Mouse (Mus musculus) C2C12 (cell line): ENCODE results near the gene Evi2. TPM values are rescaled to one million over a fixed set of nuclear protein-coding genes. Genes with fewer than 3 reads are reported as not detected.

Experiments used
- H3K27me3 ChIP-seq: one replicate; pipeline ENCODE4 v1.6.1; 2011; ENCODE audit not compliant: control insufficient read depth, insufficient read depth, insufficient read length
- H3K36me3 ChIP-seq: one replicate; pipeline ENCODE4 v1.6.1; 2011; ENCODE audit not compliant: control insufficient read depth, insufficient read depth
- H3K4me3 ChIP-seq: one replicate; pipeline ENCODE4 v1.5.1; 2011; ENCODE audit warnings: mild to moderate bottlenecking, control low read depth; ENCODE audit not compliant: poor library complexity, insufficient read depth, severe bottlenecking
- H3K79me2 ChIP-seq: one replicate; pipeline ENCODE4 v1.6.1; 2011; ENCODE audit not compliant: control insufficient read depth, insufficient read depth
- H3K79me3 ChIP-seq: one replicate; pipeline ENCODE4 v1.6.1; 2011; ENCODE audit warnings: low read depth, control low read depth
- H3ac ChIP-seq: one replicate; pipeline ENCODE3; 2011; ENCODE audit warnings: low read depth; ENCODE audit not compliant: control insufficient read depth, insufficient read length
- CEBPB ChIP-seq: IDR thresholded peaks from one replicate; pipeline ENCODE4 v1.6.1; 2011; ENCODE audit warnings: low read depth, mild to moderate bottlenecking, control low read depth, moderate library complexity
- CTCF ChIP-seq: IDR thresholded peaks from one replicate; pipeline ENCODE4 v1.5.1; 2011; ENCODE audit not compliant: control insufficient read depth, insufficient read depth, insufficient read length
- FOSL1 ChIP-seq: IDR thresholded peaks from one replicate; pipeline ENCODE4 v1.8.0; 2011; ENCODE audit warnings: mild to moderate bottlenecking, low read length; ENCODE audit not compliant: poor library complexity, insufficient read depth, severe bottlenecking
- MAX ChIP-seq: IDR thresholded peaks from one replicate; pipeline ENCODE4 v1.6.1; 2011; ENCODE audit warnings: mild to moderate bottlenecking, control low read depth
- MYOD1 ChIP-seq: IDR thresholded peaks from one replicate; pipeline ENCODE4 v1.6.1; 2011; ENCODE audit warnings: low read depth; ENCODE audit not compliant: control insufficient read depth, insufficient read length
- MYOG ChIP-seq: IDR thresholded peaks from one replicate; pipeline ENCODE4 v1.6.1; 2011; ENCODE audit not compliant: control insufficient read depth, insufficient read length; ENCODE audit errors: extremely low read depth
- USF1 ChIP-seq: IDR thresholded peaks from one replicate; pipeline ENCODE4 v1.6.1; 2011; ENCODE audit warnings: low read depth, mild to moderate bottlenecking, control low read depth, moderate library complexity
- polyA plus RNA-seq: library from polyadenylated mRNA; unstranded; fragments of >200 nt; fragmentation: generic; extraction: Trizol; gene quantifications from one replicate; pipeline ENCODE4 v1.2.1, GENCODE M21; 2012; ENCODE audit warnings: missing spikeins

Gene Evi2
- polyA plus RNA-seq, 1 experiment, result 0.07 TPM

DNA sequence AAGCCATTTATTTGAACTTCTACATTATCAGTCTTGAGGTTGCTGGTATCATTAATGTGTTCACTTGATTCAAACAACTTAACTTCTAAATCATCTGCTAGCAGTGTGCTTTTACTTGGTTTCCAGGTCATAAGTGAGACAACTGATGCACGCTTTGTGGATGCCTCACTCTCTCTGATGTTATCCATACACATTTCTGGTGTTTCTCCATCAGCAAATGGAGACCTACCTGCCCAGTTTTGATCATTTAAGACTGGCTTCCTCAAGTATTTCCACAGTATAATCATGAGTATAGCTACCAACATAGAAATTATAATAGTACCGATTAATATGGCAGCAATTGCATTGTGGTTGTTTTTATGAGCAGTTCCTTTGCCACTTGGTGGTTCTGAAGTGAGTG is 14.6 kb downstream of the Evi2 start:
- no peak overlapping the region for H3ac ChIP-seq
- peaks cover 9% of the 10 kb centered on the region for H3K36me3 ChIP-seq
- TF ChIP-seq MYOG (no peak), CEBPB (no peak), CTCF (no peak), FOSL1 (no peak), USF1 (no peak), MAX (no peak), MYOD1 (no peak)
- no peaks in the 10 kb centered on the region for H3K27me3 ChIP-seq
- H3K4me3 ChIP-seq, result no peak overlapping the region
- H3K79me2 ChIP-seq, result peaks cover 6% of the 10 kb centered on the region
- no peaks in the 10 kb centered on the region for H3K79me3 ChIP-seq

DNA sequence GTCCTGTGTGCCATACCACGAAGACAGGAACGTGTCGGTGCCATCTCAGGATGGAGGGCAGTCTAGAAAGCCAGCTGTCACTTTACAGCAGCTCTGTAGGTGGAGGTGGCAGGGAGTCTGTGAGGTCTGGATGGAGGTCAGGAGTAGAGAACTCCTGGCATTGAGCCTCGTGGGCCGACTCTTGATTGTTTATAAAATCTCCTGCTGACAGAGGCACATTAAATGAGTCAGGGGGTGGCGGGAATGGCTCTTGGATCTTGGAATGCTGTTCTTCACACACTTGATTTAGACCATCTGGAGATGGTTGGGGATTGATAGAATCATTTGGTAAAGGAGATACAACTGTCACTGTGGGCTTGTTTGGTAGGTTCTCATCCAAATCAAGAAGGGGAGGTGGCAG is 15.1 kb downstream of the Evi2 start:
- H3K36me3 ChIP-seq, result peaks cover 8% of the 10 kb centered on the region
- peaks cover under 1% of the 10 kb centered on the region for H3K79me2 ChIP-seq
- H3K79me3 ChIP-seq, result no peaks in the 10 kb centered on the region
- H3ac ChIP-seq, result no peak overlapping the region
- TF ChIP-seq MYOD1, result no peak
- no peak for TF ChIP-seq FOSL1
- no peak for TF ChIP-seq CEBPB
- TF ChIP-seq MAX, result no peak
- TF ChIP-seq USF1, result no peak
- no peak for TF ChIP-seq MYOG
- no peak for TF ChIP-seq CTCF
- no peaks in the 10 kb centered on the region for H3K27me3 ChIP-seq
- H3K4me3 ChIP-seq, result no peak overlapping the region

DNA sequence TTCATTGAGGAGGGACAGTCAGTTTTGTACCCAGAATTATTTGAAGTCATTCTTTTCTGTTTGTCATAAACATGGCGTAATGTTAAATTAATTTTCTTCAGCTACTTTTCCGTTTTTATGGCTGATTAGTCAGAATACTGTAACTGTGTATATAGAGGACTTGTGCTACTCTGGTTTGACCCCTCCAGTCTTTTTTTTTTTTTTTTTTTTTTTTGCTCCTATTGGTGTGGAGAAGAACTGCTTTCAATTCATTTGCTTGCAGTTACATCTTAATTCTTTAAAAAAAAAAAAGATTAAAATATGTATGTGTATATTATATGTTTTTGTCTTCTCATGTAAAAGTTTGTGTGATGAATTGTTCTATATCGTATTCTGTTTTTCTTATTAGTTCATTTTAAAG is 18.4 kb downstream of the Evi2 start:
- H3ac ChIP-seq, result no peak overlapping the region
- no peaks in the 10 kb centered on the region for H3K79me3 ChIP-seq
- H3K4me3 ChIP-seq, result no peak overlapping the region
- no peaks in the 10 kb centered on the region for H3K27me3 ChIP-seq
- H3K36me3 ChIP-seq, result peaks cover 8% of the 10 kb centered on the region
- TF ChIP-seq USF1, result no peak
- no peak for TF ChIP-seq MAX
- TF ChIP-seq FOSL1, result no peak
- TF ChIP-seq MYOG, result no peak
- no peak for TF ChIP-seq CEBPB
- TF ChIP-seq MYOD1, result no peak
- no peak for TF ChIP-seq CTCF
- no peaks in the 10 kb centered on the region for H3K79me2 ChIP-seq

DNA sequence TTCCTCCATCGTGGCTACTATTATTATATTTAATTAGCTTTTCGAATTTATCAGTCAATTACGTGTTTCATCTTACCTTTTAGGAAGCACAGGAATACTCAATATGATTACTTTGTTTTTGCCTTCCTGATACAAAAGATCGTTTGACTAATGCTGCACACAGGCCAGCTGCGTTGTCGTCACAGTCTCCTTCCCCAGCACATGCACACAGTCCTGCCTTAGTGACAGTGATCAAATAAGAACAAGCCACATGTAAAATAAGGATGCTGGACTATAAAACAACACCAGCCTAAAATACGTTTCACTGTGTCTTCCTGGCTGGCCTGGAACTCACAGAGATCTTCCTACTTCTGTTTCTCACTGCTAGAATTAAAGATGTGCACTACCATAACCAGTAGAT is 25.9 kb downstream of the Evi2 start:
- Histone ChIP-seq H3K36me3 (peaks cover 13% of the 10 kb centered on the region), H3K4me3 (no peak overlapping the region), H3K79me2 (no peaks in the 10 kb centered on the region), H3K79me3 (no peaks in the 10 kb centered on the region), H3ac (no peak overlapping the region), H3K27me3 (no peaks in the 10 kb centered on the region)
- no peak for TF ChIP-seq MAX
- TF ChIP-seq FOSL1, result no peak
- TF ChIP-seq USF1, result no peak

DNA sequence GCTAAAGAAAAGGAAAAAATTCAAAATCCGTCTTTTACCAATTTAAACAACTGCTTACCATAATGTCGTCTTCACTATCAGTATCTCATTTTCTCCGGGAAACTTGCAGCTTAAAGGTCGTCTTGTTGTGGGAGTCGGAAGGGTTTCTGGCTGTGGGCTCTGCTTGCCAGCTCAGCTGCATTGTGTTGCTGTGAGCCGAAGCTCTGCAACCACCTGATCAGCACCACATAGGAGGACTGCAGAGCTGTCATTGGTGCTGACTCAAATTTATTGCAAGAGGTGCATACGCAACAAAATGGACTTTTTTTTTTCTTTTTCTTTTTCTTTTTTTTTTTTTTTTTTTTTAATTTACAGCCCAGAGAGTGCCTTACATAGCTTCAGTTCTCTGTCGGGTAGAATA is 26.5 kb downstream of the Evi2 start, which contains the start of gene Omg:
Gene Omg (minus strand): TSS at position 240 of the 400 bp plus-strand sequence.
- Histone ChIP-seq H3ac (no peak within 1 kb of the TSS), H3K79me3 (no peaks in the 10 kb centered on the region), H3K27me3 (no peaks in the 10 kb centered on the region), H3K4me3 (no peak within 1 kb of the TSS), H3K79me2 (no peaks in the 10 kb centered on the region), H3K36me3 (peaks cover 13% of the 10 kb centered on the region)
- no peak for TF ChIP-seq MYOG
- TF ChIP-seq MYOD1, result no peak
- TF ChIP-seq FOSL1, result no peak
- TF ChIP-seq CTCF, result no peak
- no peak for TF ChIP-seq CEBPB
- TF ChIP-seq USF1, result no peak
- TF ChIP-seq MAX, result no peak

DNA sequence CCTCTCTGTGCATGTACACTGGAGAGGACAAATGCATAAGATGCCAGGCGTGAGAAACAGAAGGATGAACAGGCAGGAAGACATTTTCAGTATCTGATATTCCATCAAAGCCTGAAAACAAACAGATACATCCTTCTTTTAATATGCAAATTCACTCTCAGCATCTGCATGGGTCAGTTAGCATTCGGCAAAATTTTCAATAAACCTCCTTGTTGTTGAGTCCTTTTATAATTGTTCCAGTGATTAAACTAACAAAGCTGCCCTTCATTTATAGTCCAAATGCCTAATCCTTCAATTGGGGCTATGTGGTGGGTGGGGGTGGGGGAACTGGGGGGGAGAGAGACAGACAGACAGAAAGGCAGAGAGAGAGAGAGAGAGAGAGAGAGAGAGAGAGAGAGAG is 27.5 kb downstream of the Evi2 start:
- Histone ChIP-seq H3ac (no peak overlapping the region), H3K79me3 (no peaks in the 10 kb centered on the region), H3K4me3 (no peak overlapping the region), H3K36me3 (peaks cover 13% of the 10 kb centered on the region), H3K79me2 (no peaks in the 10 kb centered on the region), H3K27me3 (no peaks in the 10 kb centered on the region)
- TF ChIP-seq MAX (no peak), MYOG (no peak), MYOD1 (no peak), FOSL1 (no peak), USF1 (no peak), CEBPB (no peak), CTCF (no peak)
